Mouse (Mus musculus) gastrocnemius, postnatal 14 days (tissue): ENCODE measurements around the gene Pcnx3. TPM values are rescaled to one million over a fixed set of nuclear protein-coding genes. Genes with fewer than 3 reads are reported as not detected.

ENCODE experiments used
- DNase-seq: peaks from one replicate; pipeline ENCODE4 v3.0.0; 2021; ENCODE audit warnings: mixed read lengths
- intact Hi-C: fragments of 180-260 bp; cut with DNase I; formaldehyde crosslinking; loops from one replicate; pipeline ENCODE4 v1.15.1; 2025; ENCODE audit warnings: low total_unique reads
- total RNA-seq, 2 experiments: library from RNA; stranded (reverse); gene quantifications; 2 replicates each; pipeline ENCODE4 v1.2.3; 2021

The Pcnx3 gene
- total RNA-seq, 2 experiments from 2014 or later = 15.3 to 17.6 TPM

DNA sequence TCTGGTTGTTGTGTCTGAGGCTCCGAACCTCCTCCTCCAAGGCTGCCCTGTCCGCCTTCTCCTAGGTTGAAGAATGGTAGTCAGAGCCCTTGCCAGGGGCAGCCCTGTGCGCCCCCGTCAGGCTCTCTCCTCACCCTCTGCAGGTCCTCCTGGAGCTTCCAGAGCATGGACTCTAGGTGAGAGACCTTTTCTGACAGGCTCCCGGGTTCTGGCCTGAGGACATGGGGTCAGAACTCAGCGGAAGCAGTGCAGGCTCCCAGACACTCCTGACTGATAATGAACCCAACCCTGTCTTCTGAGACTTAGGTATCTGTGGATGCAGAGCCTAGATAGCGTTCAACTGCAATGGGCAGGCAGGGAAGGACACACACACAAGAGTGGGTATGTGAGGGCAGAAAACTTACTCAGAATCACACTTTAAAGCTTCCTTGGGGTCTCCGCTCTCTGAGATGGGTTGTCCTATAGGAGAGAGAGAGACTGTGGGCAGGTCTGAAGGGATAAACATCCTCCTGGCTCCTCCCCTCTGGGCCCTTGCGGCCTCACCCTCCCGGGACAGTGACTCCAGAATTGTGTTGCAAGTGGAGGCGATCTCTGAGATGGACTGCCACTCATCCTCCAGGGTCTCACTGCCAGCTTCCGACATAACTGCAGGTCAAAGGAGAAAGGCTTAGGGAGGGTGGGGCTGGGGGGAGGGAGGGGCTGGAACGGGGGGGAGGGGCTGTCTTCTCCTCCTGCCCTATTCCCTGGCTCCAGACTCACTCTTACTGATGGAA lies 37.0 kb downstream of the Pcnx3 start:
- intact Hi-C loops = no loop called here
- no peak for DNase-seq

DNA sequence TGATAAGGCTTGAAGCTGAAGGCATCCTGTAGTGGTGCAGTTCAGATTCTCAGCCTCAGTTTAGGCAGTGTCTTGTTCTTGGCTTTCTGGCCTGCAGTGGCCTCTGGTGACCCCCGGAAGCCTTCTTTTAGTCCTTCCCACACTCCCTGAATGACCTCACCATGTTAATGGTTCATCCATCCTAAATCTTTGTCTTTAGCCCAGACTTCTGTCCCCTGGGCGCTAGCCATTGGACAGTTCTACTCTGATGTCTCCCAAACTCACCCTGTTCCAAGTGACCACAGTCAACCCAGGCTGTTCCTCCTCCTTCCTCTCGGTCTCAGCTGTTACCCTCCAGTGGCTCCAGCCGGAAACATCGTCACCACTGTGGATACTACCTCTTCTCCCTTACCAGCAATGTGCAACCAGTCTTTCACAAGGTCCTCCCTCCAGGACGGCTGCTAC lies 39.4 kb downstream of the Pcnx3 start:
- intact Hi-C loops = no loop called here

DNA sequence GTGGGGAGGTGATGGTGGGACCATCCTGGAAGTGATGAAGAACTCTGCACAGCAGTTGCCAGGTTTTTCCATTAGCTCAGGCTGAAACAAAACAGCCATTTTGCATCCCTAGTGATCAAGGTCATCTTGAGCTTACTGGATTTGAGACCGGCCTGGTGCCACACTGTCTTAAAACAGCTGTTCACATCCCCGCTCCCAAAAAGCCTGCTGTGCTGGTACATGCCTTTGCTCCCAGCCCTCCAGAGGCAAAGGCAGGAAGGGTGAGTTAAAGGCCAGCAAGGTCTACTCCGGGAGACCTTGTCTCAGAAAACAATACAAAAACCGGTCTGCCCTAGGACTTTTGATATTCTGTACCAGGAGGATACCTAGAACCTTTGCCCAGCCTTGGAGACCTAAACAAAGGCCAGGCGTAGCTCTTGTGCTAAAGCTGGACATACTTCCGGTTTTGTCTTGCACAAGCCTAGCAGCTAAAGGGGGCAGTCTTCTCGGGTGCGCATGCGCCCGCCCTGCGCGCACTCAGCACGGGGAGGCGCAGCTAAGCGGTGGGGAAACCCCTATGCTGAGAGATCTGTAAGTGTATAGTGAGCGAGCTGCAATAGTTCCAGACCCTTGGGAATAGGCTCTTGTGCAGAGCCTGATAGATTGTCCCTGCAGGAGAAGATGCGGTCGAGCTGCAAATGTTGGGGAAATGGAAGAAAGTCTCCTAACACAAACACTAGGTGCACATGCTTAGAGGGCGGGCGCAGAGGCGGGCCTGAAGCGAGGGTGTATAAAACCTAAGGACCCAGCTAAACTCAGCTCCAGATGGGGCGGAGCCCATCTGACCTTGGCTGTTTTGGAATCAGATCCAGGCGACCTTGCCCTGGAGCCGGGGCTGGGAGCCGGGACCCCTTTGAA lies 40.1 kb downstream of the Pcnx3 start:
- DNase-seq = peak; percentile 85
- intact Hi-C loops = no loop called here

More for the DNA sequence above, 39.4 kb downstream of the Pcnx3 start:
- DNase-seq = peak; percentile 79

DNA sequence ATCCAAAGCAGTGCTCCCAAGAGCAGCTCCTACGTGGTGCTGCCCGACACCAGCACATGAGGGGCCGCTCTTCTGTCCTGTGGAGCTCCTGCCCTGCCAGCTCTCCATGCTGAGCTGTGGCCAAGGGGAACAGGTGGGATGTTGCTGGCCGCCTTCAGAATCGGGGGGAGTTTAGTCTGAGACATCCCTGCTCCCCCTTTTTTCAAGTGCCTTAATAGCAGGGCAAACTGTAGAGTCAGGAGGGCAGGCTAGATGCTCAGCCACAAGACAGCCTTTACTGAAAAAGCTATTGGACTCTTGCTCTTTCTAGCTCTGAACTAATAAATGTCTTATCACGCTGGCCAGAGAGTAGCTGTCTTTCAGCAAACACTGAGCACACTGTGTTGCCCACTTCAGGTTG lies 40.9 kb downstream of the Pcnx3 start:
- intact Hi-C loops = no loop called here

DNA sequence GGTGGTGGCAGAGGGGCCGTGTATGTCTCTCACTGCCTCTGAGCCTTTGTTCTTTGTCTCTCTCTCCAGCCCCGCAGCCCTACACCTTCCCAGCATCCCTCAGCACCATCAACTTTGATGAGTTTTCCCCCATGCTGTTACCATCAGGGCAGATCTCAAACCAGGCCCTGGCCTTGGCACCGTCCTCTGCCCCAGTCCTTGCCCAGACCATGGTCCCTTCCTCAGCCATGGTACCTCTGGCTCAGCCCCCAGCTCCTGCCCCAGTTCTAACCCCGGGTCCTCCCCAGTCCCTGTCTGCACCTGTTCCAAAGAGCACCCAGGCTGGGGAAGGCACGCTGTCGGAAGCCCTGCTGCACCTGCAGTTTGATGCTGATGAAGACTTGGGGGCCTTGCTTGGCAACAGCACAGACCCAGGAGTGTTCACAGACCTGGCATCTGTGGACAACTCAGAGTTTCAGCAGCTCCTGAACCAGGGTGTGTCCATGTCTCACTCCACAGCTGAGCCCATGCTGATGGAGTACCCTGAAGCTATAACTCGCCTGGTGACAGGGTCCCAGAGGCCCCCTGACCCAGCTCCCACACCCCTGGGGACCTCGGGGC lies 41.9 kb downstream of the Pcnx3 start:
- intact Hi-C loops = no loop called here
- no peak for DNase-seq

More for the DNA sequence above, 40.9 kb downstream of the Pcnx3 start:
- DNase-seq = no peak

DNA sequence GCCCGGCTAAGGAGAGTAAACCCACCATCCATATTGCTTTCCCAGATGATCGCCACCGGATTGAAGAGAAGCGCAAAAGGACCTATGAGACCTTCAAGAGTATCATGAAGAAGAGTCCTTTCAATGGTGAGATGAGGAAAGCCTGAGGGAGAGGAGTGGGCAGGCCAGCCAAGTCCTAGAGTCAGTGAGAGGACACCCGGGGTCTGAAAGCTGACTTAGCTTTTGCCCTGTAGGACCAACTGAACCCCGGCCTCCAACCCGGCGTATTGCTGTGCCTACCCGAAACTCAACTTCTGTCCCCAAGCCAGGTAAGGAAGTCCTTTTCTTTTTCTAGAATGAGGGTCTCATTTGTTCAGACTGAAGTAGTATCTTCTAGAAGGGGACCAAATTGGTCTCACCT lies 43.4 kb downstream of the Pcnx3 start:
- intact Hi-C loops = no loop called here
- no peak for DNase-seq

DNA sequence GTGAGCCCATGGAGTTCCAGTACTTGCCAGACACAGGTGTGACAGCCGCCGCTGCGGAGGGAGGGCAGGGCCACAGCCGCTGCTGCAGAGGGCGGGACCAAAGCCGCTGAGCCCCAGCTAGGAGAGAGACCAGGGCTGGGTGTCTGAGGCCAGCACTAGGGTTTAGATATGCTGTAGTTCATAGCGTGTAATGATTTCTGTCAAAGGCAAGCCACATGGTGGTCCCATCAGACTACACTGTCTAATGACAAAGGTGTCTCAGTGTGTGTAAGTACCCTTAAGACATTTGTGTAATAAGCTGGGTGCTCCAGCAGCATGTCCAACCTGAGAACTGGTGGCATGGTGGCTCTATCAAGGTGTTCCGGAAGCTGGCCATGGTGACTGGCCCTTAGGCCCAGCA lies 47.1 kb downstream of the Pcnx3 start:
- DNase-seq = no peak
- intact Hi-C loops = no loop called here

DNA sequence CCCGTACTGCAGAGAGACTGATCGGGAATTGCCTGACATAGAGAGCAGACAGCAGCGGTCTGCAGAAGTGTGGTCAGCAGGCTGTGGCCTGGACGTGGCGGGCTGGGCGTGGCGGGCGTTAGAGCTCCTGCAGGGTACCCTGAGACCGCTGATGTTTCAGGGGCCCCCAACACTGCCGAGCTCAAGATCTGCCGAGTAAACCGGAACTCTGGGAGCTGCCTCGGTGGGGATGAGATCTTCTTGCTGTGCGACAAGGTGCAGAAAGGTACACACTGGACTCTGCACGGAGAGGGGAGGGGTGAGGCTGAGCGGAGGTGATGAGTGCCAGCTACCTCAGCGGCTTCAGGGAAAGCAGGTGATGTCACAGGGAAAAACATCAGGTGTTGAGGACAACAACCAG lies 47.7 kb downstream of the Pcnx3 start:
- no peak for DNase-seq
- intact Hi-C loops = no loop called here

DNA sequence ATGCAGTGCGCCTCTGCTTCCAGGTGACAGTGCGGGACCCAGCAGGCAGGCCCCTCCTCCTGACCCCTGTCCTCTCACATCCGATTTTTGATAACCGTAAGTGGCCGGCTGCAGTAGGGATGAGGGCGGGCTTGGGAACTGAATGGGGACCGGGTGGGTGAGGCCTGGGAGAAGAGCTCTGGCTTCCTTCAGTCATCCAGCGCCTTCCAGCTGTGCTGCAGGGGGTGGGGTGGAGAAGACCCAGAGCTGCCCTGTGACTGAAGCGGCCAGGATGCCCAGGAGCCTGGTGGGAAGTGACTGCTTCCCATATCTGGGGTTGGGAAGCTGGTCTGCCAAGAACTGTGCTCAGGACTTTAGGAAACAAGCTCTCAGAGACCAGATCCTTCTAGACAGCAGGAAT lies 48.4 kb downstream of the Pcnx3 start:
- no peak for DNase-seq
- intact Hi-C loops = no loop called here

DNA sequence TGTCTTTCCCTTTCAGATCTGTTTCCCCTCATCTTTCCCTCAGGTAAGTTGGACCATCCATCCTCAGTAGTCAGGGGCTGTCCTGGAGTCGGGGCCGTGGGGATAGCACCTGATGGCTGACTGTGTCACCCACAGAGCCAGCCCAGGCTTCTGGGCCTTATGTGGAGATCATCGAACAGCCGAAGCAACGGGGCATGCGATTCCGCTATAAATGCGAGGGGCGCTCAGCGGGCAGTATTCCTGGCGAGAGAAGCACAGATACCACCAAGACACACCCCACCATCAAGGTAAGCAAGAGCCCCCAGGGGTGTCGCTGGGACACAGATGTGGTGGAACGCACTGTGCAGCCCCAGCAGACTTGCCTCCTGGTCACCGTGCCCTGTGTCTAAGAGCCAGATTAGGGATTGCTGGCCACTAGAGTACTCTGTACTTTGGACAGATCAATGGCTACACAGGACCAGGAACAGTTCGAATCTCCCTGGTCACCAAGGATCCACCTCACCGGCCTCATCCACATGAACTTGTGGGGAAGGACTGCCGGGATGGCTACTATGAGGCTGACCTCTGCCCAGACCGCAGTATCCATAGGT lies 50.2 kb downstream of the Pcnx3 start:
- intact Hi-C loops = no loop called here
- DNase-seq = no peak

DNA sequence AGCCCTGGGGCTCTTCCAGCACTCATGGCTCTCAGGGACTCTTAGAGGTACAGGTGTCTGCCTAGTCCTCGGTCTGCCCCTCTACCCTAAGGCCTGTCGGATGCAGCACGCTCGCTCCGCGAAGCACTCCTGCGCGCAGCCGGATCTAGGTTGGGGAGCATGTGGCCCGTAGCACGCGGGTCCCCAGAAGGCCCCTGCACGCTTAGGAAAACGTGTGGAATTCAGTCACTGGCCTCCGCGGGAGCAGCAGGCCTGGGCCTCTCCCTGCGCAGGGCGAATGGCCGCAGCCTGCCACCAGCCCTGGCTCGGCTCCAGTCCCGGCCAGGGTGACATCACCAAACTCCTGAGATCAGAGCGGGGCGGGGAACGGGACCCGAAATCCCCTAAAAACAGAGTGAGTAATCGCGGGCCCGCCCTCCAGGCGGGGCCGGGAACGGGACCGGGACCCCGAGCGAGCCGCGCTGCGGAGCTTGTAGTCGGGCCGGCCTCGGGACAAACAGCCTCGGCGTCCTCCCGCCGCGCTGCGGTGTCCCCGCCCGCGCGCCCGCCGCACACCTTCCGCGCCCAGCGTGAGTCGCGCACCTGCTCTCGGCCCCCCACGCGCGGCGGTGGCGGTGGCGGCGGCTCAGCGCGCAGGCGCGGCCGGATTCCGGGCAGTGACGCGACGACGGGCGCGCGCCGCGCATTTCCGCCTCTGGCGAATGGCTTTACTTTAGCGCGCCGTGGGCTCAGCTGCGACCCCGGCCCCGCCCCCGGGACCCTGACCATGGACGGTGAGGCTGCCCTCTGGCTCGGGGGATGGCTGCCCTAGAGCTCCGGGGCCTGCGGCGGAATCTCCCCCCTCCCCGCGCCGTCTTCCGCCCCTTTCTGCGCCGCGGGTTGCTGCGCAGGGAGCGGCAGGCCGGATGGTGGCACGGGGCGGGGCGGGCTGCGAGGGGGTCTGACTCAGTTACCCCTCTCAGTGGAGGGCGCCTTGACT lies 51.4 kb downstream of the Pcnx3 start, which contains the start of gene Rela:
Rela (plus strand) TSS at position 415 of the 979 bp plus-strand sequence.
- peak; percentile 92 for DNase-seq
- intact Hi-C loops = no loop called here

DNA sequence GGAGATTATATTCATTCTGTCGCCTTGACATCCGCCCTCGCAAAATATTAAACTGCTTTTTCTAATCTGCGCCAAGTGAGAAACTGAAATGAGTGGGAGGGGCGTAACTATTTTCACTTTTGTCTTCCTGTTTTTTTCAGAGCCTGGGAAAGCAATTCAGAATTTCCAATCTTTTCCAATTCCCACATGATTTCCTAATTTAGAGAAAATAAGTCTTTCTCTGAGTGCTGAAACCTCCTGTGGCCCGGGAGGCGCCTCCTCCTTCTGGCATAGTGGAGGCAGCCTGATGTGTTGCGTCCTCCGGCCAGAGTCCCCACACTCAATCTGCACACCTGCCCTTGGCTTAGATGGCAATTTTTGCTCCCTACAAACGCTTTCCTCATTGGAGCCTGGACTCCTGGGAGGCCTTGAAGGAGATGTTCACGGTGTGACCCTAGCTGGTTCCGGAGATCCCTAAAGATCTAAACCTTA lies 52.1 kb downstream of the Pcnx3 start:
- intact Hi-C loops = no loop called here
- no peak for DNase-seq

DNA sequence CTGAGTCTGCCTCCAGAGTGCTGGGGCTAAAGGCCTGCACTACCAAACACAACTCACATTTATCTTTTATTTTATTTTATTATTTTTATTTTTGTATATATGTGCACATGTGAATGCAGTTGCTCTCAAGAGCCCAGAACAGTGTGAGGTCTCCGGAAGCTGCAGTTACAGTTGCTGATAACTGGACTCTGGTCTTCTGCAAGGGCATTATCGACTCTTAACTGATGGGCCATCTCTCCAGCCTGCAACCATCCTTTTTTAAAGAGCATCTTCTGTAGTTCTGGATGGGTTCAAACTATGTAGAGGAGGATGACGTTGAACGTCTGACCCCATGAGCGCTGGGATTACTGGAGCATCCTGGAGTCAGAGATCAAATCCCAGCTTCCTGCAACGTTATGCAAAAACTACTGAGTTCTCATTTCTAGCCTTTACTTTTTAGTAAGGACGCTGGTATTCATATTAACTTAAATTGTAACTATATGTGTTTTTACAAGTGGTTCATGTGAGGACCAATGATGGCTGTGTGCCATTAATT lies 52.6 kb downstream of the Pcnx3 start:
- no peak for DNase-seq
- intact Hi-C loops = no loop called here

DNA sequence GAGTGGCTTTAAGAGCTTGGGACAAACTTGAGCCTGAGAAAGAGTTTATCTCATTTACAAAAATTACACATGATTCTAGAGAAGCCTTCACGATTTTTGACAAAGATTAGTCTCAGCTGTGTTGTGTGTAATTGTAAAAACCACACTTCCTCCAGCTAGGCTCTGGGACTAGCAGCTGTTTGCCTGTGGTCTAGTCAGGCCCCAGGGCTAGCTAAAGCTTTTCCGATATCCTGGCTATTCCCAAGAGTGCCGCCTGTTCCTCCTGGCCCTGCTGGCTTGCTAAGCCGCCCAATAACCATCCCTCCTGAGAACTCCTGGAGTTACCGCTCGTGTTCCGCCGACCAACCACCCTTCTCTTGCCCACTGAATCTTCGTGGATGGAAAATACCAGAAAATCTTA lies 56.6 kb downstream of the Pcnx3 start:
- no peak for DNase-seq
- intact Hi-C loops = no loop called here

DNA sequence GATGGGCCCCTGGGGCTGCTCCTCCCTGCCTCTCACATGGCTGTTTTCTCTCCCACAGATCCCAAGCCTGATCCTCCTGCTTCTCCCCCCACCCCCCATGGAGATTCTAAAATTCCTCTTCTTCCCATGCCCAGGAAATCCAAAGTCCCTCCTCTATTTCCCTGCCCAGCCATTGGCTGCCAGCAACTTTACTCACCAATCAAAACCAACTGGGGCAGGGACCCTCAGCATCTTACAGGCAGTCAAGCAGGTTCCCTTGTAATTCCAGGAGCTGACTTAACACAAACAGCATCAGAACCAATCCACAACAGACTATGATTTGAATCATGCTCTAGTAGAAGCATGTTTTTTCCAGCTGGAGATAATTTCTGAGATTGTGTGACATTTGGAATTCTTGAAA lies 58.8 kb downstream of the Pcnx3 start:
- intact Hi-C loops = no loop called here
- no peak for DNase-seq

DNA sequence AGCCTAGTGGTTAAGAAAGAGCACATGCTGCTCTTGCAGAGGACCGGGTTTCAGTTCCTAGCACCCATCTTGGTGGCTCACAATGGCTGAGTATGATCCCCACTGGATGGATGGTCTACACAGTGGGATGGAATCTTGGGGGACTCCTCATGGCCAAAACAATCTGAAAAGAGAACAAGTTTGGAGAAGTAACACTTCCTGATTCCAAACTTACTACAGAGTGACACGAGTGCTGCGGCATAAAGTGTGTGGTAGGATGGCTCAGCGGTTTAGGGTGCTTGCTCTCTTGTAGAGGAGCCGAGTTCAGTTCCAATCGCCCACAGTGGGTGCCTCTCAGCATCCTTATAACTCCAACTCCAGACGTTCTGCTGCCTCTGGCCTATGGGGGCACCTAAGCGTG lies 63.4 kb downstream of the Pcnx3 start:
- intact Hi-C loops = no loop called here
- no peak for DNase-seq

DNA sequence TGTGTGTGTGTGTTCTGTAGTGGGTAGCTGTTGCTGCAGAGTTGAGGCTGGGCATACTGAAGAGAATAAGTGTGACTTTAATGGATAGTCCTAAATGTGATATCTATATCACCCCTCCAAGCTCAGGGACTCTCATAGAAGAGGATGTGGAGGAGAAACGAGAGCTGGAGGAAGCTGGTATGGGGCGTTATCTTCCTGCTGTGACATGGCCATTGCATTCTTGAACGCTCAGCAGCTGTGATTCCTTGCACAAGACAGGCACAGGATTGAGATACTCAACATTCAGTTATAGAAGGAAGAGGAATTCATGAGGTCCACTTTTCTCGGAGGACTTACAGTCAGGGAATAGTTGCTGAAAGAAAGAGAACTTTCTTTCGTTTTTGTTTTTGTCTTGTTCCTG lies 66.8 kb downstream of the Pcnx3 start:
- intact Hi-C loops = no loop called here
- DNase-seq = no peak

DNA sequence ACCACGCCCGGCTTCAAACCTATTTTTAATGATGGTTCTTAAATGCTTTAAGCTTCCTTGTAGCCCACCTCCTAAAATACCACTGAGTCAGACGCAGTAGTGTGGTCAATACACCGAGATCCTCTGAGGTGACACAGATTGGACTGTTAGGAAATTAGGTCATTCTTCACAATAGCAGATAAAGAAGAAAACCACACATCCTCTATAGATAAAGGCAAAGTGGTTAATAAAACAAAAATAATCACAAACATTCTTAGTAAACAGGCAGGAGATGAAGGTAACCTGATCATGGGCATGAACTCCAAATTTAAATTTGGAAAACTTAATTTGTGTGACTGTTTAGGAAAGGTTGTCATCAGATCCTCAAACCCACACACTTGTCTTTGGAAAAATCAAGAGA lies 68.7 kb downstream of the Pcnx3 start:
- intact Hi-C loops = no loop called here
- DNase-seq = no peak
